Mouse (Mus musculus) MEL (cell line): Measurements from ENCODE around the gene Tmem145. TPM values are rescaled to one million over a fixed set of nuclear protein-coding genes. Genes with fewer than 3 reads are reported as not detected.

Experiments used
- DNase-seq: peaks from one replicate; pipeline ENCODE4 v3.0.0; 2011; ENCODE audit warnings: low read depth, low spot score
- H3K27ac ChIP-seq: 2 replicates; pipeline ENCODE4 v1.5.1; 2012; ENCODE audit warnings: low read depth, mild to moderate bottlenecking, control low read depth, low read length, moderate library complexity; ENCODE audit not compliant: control insufficient read depth
- H3K27me3 ChIP-seq, 2 experiments: fragments of 150-350 bp in 1 of 2; sonication (generic) in 1 of 2; 2 replicates each; pipeline ENCODE4 v1.6.1; 2012; ENCODE audit warnings: low read length in 2 of 2, mild to moderate bottlenecking in 2 of 2, improper control_type of control experiment in 1 of 2, moderate library complexity in 1 of 2; ENCODE audit not compliant: insufficient read depth in 2 of 2, control insufficient read depth in 1 of 2
- H3K36me3 ChIP-seq, 2 experiments: 2 replicates each; pipeline ENCODE4 v1.6.1; 2012 to 2014; ENCODE audit warnings: low read length in 2 of 2, improper control_type of control experiment in 1 of 2, inconsistent platforms in 1 of 2, mild to moderate bottlenecking in 1 of 2; ENCODE audit not compliant: insufficient read depth in 2 of 2, control insufficient read depth in 1 of 2
- H3K4me1 ChIP-seq, 2 experiments: fragments of 150-350 bp in 1 of 2; sonication (generic) in 1 of 2; 2 replicates each; pipeline ENCODE4 v1.6.1; 2012; ENCODE audit warnings: low read length in 2 of 2, improper control_type of control experiment in 1 of 2, mild to moderate bottlenecking in 1 of 2; ENCODE audit not compliant: insufficient read depth in 2 of 2, control insufficient read depth in 1 of 2
- H3K4me3 ChIP-seq, 2 experiments: fragments of 150-350 bp in 1 of 2; sonication (generic) in 1 of 2; 2 replicates each; pipeline ENCODE4 v1.5.1; 2012; ENCODE audit warnings: low read depth in 2 of 2, low read length in 2 of 2, mild to moderate bottlenecking in 2 of 2, moderate library complexity in 2 of 2, control low read depth in 1 of 2, improper control_type of control experiment in 1 of 2; ENCODE audit not compliant: control insufficient read depth in 1 of 2, insufficient read depth in 1 of 2
- H3K79me2 ChIP-seq: 2 replicates; pipeline ENCODE4 v1.6.1; 2012; ENCODE audit warnings: mild to moderate bottlenecking, low read length, moderate library complexity; ENCODE audit not compliant: control insufficient read depth, poor library complexity, insufficient read depth
- H3K9ac ChIP-seq: 2 replicates; pipeline ENCODE4 v1.6.1; 2012; ENCODE audit warnings: low read depth, mild to moderate bottlenecking, control low read depth, low read length, moderate library complexity; ENCODE audit not compliant: control insufficient read depth, poor library complexity, severe bottlenecking
- H3K9me3 ChIP-seq: fragments of 150-350 bp; sonication (generic); replicated peaks from 2 replicates; pipeline ENCODE4 v1.6.1; 2012; ENCODE audit warnings: mild to moderate bottlenecking, low read length, improper control_type of control experiment, moderate library complexity; ENCODE audit not compliant: insufficient read depth
- CHD1 ChIP-seq: IDR thresholded peaks from 2 replicates; pipeline ENCODE4 v1.6.1; 2012; ENCODE audit warnings: low read depth, mild to moderate bottlenecking, inconsistent platforms, low read length, improper control_type of control experiment
- CHD2 ChIP-seq: IDR thresholded peaks from 2 replicates; pipeline ENCODE4 v1.6.1; 2011; ENCODE audit warnings: low read length, improper control_type of control experiment
- CTCF ChIP-seq, 3 experiments: IDR thresholded peaks in 2 of 3; conservative IDR thresholded peaks in 1 of 3; 2 replicates each; pipeline ENCODE4 v1.5.1; 2011 to 2012; ENCODE audit warnings: low read length in 3 of 3, low read depth in 2 of 3, mild to moderate bottlenecking in 2 of 3, improper control_type of control experiment in 1 of 3, inconsistent platforms in 1 of 3, mixed read lengths in 1 of 3, moderate library complexity in 1 of 3; ENCODE audit not compliant: control insufficient read depth in 1 of 3, insufficient read depth in 1 of 3, poor library complexity in 1 of 3, severe bottlenecking in 1 of 3
- ELF1 ChIP-seq: IDR thresholded peaks from 2 replicates; pipeline ENCODE4 v1.6.1; 2014; ENCODE audit warnings: low read depth, mild to moderate bottlenecking, inconsistent platforms, low read length, improper control_type of control experiment, moderate library complexity
- EP300 ChIP-seq, 2 experiments: IDR thresholded peaks; 2 replicates each; pipeline ENCODE4 v1.6.1; 2011; ENCODE audit warnings: improper control_type of control experiment in 2 of 2, low read length in 2 of 2, low read depth in 1 of 2, mild to moderate bottlenecking in 1 of 2
- HCFC1 ChIP-seq: IDR thresholded peaks from 2 replicates; pipeline ENCODE4 v1.6.1; 2012; ENCODE audit warnings: low read depth, mild to moderate bottlenecking, inconsistent platforms, low read length, improper control_type of control experiment, moderate library complexity
- JUND ChIP-seq: IDR thresholded peaks from 2 replicates; pipeline ENCODE4 v1.6.1; 2011; ENCODE audit warnings: low read depth, mild to moderate bottlenecking, improper control_type of control experiment, low read length
- MAX ChIP-seq: IDR thresholded peaks from 2 replicates; pipeline ENCODE4 v1.6.1; 2011; ENCODE audit warnings: low read length, improper control_type of control experiment
- MEF2A ChIP-seq: IDR thresholded peaks from 2 replicates; pipeline ENCODE4 v1.6.1; 2014; ENCODE audit warnings: low read depth, mild to moderate bottlenecking, inconsistent platforms, low read length, improper control_type of control experiment; ENCODE audit not compliant: poor library complexity, insufficient replicate concordance, severe bottlenecking; ENCODE audit errors: extremely low read depth
- MXI1 ChIP-seq: IDR thresholded peaks from 2 replicates; pipeline ENCODE4 v1.6.1; 2011; ENCODE audit warnings: mild to moderate bottlenecking, low read depth, low read length, improper control_type of control experiment
- MYC ChIP-seq: IDR thresholded peaks from 2 replicates; pipeline ENCODE4 v1.6.1; 2011; ENCODE audit warnings: low read depth, mild to moderate bottlenecking, low read length, improper control_type of control experiment, moderate library complexity
- NELFE ChIP-seq: IDR thresholded peaks from 2 replicates; pipeline ENCODE4 v1.6.1; 2011; ENCODE audit warnings: low read depth, low read length, improper control_type of control experiment
- NRF1 ChIP-seq: IDR thresholded peaks from 2 replicates; pipeline ENCODE4 v1.6.1; 2014; ENCODE audit warnings: low read depth, mild to moderate bottlenecking, inconsistent platforms, low read length, improper control_type of control experiment, moderate library complexity; ENCODE audit not compliant: poor library complexity, insufficient read depth, severe bottlenecking
- POLR2A ChIP-seq, 2 experiments: IDR thresholded peaks; 2 replicates each; pipeline ENCODE4 v1.6.1; 2011 to 2012; ENCODE audit warnings: low read length in 2 of 2, mild to moderate bottlenecking in 2 of 2, control low read depth in 1 of 2, improper control_type of control experiment in 1 of 2, low read depth in 1 of 2, moderate library complexity in 1 of 2; ENCODE audit not compliant: control insufficient read depth in 1 of 2, insufficient read depth in 1 of 2, poor library complexity in 1 of 2
- POLR2AphosphoS2 ChIP-seq: IDR thresholded peaks from 2 replicates; pipeline ENCODE4 v1.6.1; 2011; ENCODE audit warnings: low read length, improper control_type of control experiment
- POLR2AphosphoS5 ChIP-seq: IDR thresholded peaks from 2 replicates; pipeline ENCODE4 v1.6.1; 2012; ENCODE audit warnings: low read depth, borderline replicate concordance, mild to moderate bottlenecking, inconsistent platforms, low read length, moderate library complexity, mixed read lengths
- RAD21 ChIP-seq: IDR thresholded peaks from 2 replicates; pipeline ENCODE4 v1.6.1; 2011; ENCODE audit warnings: mild to moderate bottlenecking, low read depth, low read length, improper control_type of control experiment
- RCOR1 ChIP-seq: IDR thresholded peaks from 2 replicates; pipeline ENCODE4 v1.6.1; 2012; ENCODE audit warnings: low read depth, mild to moderate bottlenecking, inconsistent platforms, low read length, improper control_type of control experiment
- TAL1 ChIP-seq: IDR thresholded peaks from 2 replicates; pipeline ENCODE4 v1.6.1; 2012; ENCODE audit warnings: mild to moderate bottlenecking, inconsistent platforms, low read length, moderate library complexity, mixed read lengths
- TCF12 ChIP-seq: IDR thresholded peaks from 2 replicates; pipeline ENCODE4 v1.6.1; 2014; ENCODE audit warnings: low read depth, mild to moderate bottlenecking, inconsistent platforms, low read length, improper control_type of control experiment, moderate library complexity
- UBTF ChIP-seq: IDR thresholded peaks from 2 replicates; pipeline ENCODE4 v1.6.1; 2012; ENCODE audit warnings: low read depth, mild to moderate bottlenecking, inconsistent platforms, low read length, improper control_type of control experiment, moderate library complexity, borderline replicate concordance; ENCODE audit not compliant: insufficient read depth
- ZKSCAN1 ChIP-seq: IDR thresholded peaks from 2 replicates; pipeline ENCODE4 v1.6.1; 2012; ENCODE audit warnings: low read depth, mild to moderate bottlenecking, inconsistent platforms, low read length, improper control_type of control experiment, moderate library complexity
- ZMIZ1 ChIP-seq: IDR thresholded peaks from 2 replicates; pipeline ENCODE4 v1.6.1; 2012; ENCODE audit warnings: low read depth, mild to moderate bottlenecking, inconsistent platforms, low read length, improper control_type of control experiment, moderate library complexity
- ZNF384 ChIP-seq: IDR thresholded peaks from 2 replicates; pipeline ENCODE4 v1.6.1; 2012; ENCODE audit warnings: low read depth, mild to moderate bottlenecking, inconsistent platforms, low read length, improper control_type of control experiment
- polyA plus RNA-seq, 2 experiments: library from polyadenylated mRNA; stranded (reverse) in 1 of 2; unstranded in 1 of 2; fragments of >175 nt in 1 of 2; fragments of >200 nt in 1 of 2; gene quantifications; 2 replicates each; pipeline versions ENCODE4 v1.2.1 to v1.2.4; 2012; ENCODE audit warnings: low replicate concordance in 2 of 2, low read depth in 1 of 2; ENCODE audit not compliant: insufficient read length in 2 of 2, insufficient read depth in 1 of 2, missing spikeins in 1 of 2
- total RNA-seq: library from RNA; depleted of rRNA; stranded (reverse); fragments of 300-350 nt; gene quantifications from 2 replicates; pipeline ENCODE4 v1.2.3, GENCODE M21; 2012

Tmem145 gene
- total and polyA plus RNA-seq, 3 experiments, result not detected

GRCm38 (mm10) chr7:25268588-25268987 is 37.3 kb upstream of the Tmem145 start (continued):
- peak in 1 of 2 experiments; percentile 9; a peak in 1 of 4 replicates for TF ChIP-seq EP300 (IDR thresholded peaks at IDR 0.05; ENCODE audit: low read depth in 1 of 2, low read length in 2 of 2)
- no peak for TF ChIP-seq JUND
- no peak for TF ChIP-seq ELF1
- TF ChIP-seq RCOR1, result peak; percentile 32; the same call in 1 of the 2 replicates
- peak; percentile 53 for TF ChIP-seq MXI1
- TF ChIP-seq RAD21, result no peak
- TF ChIP-seq POLR2AphosphoS2, result no peak
- no peak for TF ChIP-seq MYC
- TF ChIP-seq CHD2, result no peak
- no peak for TF ChIP-seq CTCF (IDR thresholded peaks at IDR 0.05 in 2 of 3, conservative IDR thresholded peaks at IDR 0.05 in 1 of 3; ENCODE audit: control insufficient read depth in 1 of 3, insufficient read depth in 1 of 3, low read depth in 2 of 3, low read length in 3 of 3, poor library complexity in 1 of 3, severe bottlenecking in 1 of 3)
- TF ChIP-seq POLR2A (IDR thresholded peaks at IDR 0.05; ENCODE audit: control insufficient read depth in 1 of 2, insufficient read depth in 1 of 2, low read depth in 1 of 2, low read length in 2 of 2, poor library complexity in 1 of 2), result 0 out of 4 replicates have a peak, but pooled peaks of 1 of the 2 experiments have one; percentile 19
- no peak for TF ChIP-seq ZNF384
- TF ChIP-seq ZKSCAN1, result no peak
- no peak for TF ChIP-seq MAX
- TF ChIP-seq UBTF, result no peak
- TF ChIP-seq TCF12, result 0 out of 2 replicates have a peak, but pooled peaks have one; percentile 6
- TF ChIP-seq POLR2AphosphoS5, result no peak
- no peak for TF ChIP-seq HCFC1
- no peak; the same call in 1 of the 2 replicates for TF ChIP-seq NELFE
- no peak for TF ChIP-seq NRF1
- no peak for TF ChIP-seq CHD1
- no peak for TF ChIP-seq MEF2A
- TF ChIP-seq, all 39 proteins: peak for 9

DNA sequence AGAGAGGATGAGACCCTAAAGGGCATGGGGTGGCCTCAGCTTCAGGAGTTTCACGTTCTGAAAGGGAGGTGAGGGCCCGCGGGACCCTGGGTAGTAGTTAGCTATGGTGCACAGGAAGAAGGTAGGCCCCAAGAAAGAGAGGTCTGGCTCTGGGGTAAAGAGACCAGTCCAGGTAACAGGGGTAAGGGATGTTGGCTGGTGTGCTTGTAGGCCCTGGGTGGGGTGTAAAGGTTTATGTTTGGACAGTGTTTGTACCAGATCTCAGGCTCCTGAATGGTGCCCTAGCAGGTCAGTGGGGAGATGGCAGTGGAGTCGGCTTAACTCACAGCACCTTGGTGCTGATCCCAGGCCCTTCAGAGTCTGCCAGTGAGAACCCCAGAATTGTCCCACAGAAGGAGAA is 36.9 kb upstream of the Tmem145 start:
- H3K27me3 ChIP-seq, result no peaks in the 10 kb centered on the region
- peak overlapping the region; percentile 85 for H3K27ac ChIP-seq
- peak; percentile 46 for DNase-seq
- peak overlapping the region; percentile 84 for H3K9ac ChIP-seq
- H3K4me3 ChIP-seq, result peak overlapping the region; percentile 66 to 85
- no peak for TF ChIP-seq RCOR1
- TF ChIP-seq TAL1, result no peak
- no peak for TF ChIP-seq MAX
- TF ChIP-seq ZMIZ1, result no peak
- TF ChIP-seq ZKSCAN1, result no peak
- no peaks in the 10 kb centered on the region for H3K9me3 ChIP-seq
- peaks cover 28% of the 10 kb centered on the region for H3K79me2 ChIP-seq
- peaks cover 0 to 31% of the 10 kb centered on the region in 2 experiments; a peak in 2 of 4 replicates for H3K36me3 ChIP-seq
- peaks cover 13 to 42% of the 10 kb centered on the region in 2 experiments for H3K4me1 ChIP-seq
